Mouse (Mus musculus) layer of hippocampus, adult 9-10 months (tissue): ENCODE results near the gene Myh9.

Source experiments
- DNase-seq: peaks from one replicate; pipeline ENCODE4 v3.0.0; 2022; ENCODE audit warnings: low spot score

The Myh9 gene

GRCm38 (mm10) chr15:77807264-77807585 lies 34.8 kb downstream of the Myh9 start:
- DNase-seq: no peak

GRCm38 (mm10) chr15:77806565-77807263 lies 35.3 kb downstream of the Myh9 start:
- no peak for DNase-seq

- no peak for DNase-seq
These were observed 36.3 kb downstream of the Myh9 start for GRCm38 (mm10) chr15:77805657-77806056.

- no peak for DNase-seq
These were observed 37.0 kb downstream of the Myh9 start for GRCm38 (mm10) chr15:77804949-77805348.

- DNase-seq: no peak
These were observed 37.5 kb downstream of the Myh9 start for GRCm38 (mm10) chr15:77804460-77804859.

GRCm38 (mm10) chr15:77803747-77804146 lies 38.2 kb downstream of the Myh9 start:
- no peak for DNase-seq

DNA sequence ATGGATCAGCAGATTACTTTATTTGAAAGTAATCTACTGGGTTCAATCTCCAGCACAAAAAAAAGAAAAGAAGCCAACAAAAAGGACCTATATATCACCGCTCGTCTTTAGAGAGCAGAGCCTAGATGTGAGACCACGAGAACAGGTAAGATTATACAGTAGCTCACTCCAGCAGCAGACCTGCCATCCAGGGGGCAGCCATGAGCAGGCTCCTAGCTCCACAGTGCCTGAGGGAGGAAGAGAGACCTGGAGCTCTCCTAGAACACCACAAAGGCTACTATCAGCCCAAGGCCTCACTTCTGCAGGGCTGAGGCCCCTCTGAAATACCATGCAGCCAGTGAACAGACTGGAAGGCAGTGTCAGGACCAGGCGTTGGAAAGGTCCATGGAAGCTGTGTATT lies 39.0 kb downstream of the Myh9 start:
- no peak for DNase-seq

GRCm38 (mm10) chr15:77801188-77801587 lies 40.8 kb downstream of the Myh9 start:
- DNase-seq: no peak

DNA sequence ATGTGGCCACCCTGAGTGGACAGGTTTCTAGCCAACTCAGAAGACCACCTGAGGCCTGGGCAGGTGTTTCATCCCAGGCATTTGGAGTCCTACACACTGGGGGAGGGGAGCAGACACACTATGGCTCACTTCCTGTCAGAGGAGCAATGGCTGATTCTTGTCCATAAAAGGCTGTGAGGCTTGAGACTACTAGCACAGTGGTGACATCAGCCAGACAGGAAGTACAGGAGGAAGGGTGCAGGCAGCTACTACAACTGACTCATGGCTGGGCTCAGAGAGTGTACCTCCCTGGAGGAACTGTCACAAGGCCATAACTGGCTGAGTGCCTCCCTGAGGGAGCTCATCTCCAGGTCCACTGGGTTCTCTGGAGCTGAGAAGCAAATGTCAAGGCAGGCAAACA lies 41.5 kb downstream of the Myh9 start:
- DNase-seq: no peak

DNA sequence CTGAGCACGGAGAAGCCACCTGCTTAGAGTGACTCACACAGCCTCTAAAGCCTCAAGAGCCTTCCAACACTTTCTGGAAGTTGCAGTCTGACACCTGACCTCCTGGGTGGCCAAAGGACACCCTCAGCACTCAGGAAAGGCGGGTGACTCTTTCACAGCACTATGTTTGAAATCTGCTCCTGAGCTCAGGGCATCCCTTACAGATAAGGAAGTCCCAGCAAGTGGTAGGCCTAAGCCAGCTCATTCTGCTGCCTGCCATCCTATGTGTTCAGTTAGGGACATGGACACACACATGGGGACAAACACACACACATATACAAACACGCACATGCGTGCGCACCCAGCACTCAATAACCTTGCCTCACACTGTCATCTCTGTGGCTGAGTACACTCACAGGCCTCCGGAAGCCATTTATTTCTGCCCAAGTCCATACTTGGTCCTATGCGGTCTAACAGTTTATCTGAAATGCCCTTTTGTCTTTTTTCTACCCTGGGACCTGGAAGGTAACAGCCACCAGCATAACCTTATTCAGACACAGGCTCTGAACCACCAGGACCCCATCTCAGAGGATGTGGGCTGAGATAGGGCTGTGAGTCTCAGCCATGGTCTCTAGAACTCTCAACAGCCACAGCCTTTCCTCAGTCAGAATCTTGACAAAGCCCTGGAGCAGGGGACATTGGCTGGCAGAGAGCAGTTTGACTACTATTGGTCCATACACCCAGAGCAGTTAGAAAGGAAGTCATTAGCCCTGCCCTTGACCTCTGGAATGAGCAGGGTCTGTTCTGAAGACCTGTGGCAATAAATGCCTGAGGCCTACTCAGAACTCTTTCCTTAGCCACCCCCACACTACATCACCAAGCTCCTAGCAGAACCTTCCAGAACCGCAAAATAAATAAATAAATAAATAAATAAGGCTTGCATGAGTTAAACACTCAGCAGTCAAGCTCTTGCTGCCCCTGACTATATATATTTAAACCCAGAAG lies 42.2 kb downstream of the Myh9 start:
- DNase-seq: no peak

DNA sequence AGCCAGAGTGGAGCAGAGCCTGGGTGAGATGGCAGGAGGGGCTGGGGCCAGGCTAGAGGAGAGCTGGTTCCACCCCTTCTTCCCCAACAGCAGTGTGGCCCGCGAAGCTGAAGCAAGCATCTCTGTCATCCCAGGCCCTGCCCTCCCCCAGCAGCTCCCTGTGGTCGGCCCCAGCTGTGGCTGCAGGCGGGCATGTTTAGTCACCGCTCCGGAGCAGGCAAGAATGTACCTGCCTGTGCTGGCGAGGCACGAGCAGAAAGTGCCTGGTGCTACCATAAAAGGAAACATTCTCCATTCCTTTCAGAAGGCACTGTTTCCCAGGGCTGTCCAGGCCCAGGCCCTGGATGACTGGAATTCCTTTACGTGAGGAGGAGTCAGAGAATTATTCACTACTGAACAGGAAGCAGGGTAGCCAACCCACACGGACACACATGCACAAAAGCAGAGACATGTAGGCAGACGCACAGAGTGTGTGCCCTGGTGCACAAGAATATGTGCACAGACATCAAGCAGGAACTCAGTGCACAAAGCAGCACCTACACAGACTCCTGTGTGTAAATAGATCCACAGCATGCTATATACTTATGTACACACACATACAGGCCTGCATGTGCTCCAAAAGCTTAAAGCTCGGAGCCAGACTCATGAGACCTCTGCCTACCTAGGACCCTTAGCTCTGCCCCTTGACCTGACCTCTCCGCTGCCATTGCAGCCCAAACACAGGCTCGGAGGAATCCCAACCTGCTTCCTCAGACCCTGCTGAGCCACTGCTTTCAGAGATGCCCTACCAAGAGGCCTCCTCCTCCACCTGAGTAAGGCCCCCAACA lies 43.1 kb downstream of the Myh9 start:
- DNase-seq: no peak

DNA sequence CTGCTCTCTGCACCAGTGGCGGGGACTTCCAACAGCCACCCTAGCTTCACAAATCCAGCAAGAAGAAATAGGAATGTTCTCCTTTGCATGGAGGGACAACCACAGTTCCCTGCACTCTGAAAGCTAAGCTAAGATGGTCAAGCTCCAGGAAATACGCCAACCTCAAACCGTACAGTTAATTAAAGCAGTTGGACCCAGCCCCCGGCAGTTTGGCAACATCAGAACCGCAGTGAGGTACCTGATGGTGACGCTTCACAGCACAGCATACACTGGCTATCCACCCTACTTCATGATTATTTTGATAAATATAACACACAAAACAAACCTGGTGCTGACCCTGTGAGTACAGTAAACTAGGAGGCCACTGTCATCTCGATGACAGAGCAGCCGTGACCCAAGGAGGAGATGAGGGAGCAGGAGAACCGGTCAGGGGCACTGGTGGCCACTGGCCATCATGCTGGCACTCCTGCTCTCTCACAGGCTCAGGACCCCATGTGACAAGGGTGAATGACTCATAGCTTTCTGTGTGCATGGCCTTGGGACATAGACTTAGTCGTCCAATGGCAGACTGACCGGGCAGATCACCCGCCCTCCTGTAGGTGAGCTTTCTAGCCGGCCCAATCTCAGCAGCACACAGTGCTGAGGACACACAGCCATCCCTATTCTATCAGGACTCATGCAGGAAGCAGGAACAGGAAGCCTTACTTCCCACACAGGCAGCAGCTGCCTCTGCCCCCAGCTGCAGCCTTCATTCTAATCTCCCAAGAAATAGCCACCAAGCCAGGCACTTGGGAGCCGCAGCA lies 44.2 kb downstream of the Myh9 start:
- DNase-seq: no peak

- no peak for DNase-seq
These were observed 45.5 kb downstream of the Myh9 start for GRCm38 (mm10) chr15:77796409-77797035.

DNA sequence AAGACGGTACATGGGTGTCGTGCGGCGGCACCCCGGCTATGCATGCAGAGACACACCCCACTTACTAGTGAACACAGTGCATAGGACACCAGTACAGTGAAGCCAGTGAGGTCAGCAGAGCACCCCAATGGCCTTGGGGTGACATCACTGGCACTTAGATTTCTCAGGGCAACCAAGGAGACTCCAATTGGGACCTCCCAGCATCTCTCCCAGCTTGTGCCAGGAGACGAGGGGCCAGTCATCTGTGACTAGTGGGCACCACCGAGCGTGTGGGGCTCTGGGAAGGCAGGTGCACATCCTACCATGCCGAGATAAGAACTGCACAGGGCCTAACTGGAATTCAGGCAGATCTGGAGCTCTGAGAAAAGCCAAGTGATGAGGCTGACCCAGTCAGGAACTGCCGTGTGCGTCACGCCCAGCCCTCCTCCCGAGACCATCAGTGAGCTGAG lies 47.0 kb downstream of the Myh9 start:
- DNase-seq: no peak

DNA sequence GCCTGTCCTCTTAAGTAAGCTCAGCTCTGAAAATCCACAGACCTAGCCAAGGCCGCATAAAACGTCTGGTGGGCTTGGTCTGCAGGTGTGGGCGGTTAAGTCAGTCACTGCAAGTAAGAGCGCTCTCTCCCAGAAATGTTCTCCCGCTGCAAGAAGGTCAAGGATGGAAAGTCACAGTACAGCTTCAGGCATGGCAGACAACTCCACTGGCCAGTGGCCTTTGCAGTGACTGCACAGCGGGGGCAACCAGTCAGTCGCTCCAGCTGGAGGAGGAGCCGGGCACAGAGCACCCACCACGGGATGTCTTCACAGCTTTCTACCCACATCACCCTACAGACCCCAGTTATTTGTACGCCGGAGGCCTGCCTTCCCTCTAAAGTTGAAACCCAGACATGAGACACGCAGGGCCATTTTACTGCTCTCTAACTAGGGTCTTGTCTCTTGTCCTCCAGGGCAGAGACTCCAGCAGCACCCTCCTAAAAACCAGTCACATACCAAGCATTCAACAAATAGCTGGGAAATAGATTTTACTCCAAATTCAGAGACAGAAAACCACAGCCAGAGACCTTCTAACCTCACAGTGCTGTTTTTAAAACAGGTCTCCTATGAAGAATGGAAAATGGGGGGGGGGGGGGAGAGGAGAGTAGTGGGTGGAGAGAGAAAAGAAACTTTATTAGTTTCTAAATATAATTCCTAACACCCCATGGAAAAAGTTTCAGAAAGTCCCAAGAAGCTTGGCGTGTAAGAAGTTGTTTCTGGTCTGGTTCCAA lies 47.7 kb downstream of the Myh9 start:
- no peak for DNase-seq

DNA sequence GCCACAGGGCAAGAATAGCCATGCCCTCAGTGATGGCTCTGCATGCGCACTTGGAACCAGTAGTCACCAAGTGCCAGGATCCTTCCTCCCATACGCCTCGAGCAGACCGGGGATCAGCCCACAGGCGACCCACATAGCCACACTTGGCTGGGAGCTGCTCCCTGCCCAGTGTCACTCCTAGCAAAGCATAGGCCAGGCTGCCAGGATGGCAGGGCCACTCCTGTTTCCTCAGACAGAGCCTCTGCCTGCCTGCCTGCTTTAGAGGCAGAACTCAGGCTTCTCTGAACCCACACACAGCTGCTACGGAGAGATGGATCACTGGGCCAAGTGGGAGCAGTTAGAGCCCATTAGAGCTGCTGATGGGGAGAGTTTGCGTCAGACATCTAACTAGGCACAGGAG lies 48.4 kb downstream of the Myh9 start:
- DNase-seq: no peak

- no peak for DNase-seq
These were observed 48.9 kb downstream of the Myh9 start for GRCm38 (mm10) chr15:77793094-77793493.

- DNase-seq: no peak
These were observed 49.9 kb downstream of the Myh9 start for GRCm38 (mm10) chr15:77792056-77792455.

- no peak for DNase-seq
These were observed 51.1 kb downstream of the Myh9 start for GRCm38 (mm10) chr15:77790656-77791405.

- no peak for DNase-seq
These were observed 52.8 kb downstream of the Myh9 start for GRCm38 (mm10) chr15:77789186-77789585.
